Mouse (Mus musculus) heart, postnatal 0 days (tissue): ENCODE results near the gene Tm7sf2.

ENCODE experiments used
- CTCF ChIP-seq: IDR thresholded peaks from 2 replicates; pipeline ENCODE4 v1.5.1; 2016; ENCODE audit warnings: antibody characterized with exemption, control low read depth, low read depth
- EP300 ChIP-seq: IDR thresholded peaks from 2 replicates; pipeline ENCODE4 v1.6.1; 2016; ENCODE audit warnings: antibody characterized with exemption, low read depth

DNA sequence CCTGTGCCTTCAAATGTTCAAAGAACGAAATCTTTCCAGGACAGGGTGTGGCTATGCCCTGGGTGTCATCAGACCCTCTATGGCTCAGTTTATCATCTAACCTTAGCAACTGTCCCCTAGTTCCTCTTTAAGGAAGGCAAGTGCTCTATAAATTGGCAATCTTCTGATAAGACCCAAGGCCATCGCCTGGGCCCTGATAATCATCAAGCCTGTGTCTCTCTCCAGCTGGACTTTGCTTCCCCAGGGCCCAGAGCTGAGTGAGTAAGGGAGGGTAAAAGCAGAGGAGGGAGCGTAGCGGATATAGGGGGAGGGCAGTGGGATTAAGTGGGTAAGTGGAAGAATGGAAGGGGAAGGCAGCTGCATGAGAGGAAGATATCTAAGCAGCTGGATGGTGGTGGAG is 36.3 kb upstream of the Tm7sf2 start:
- TF ChIP-seq EP300 = no peak
- TF ChIP-seq CTCF = no peak
